Mouse (Mus musculus) ES-E14 (cell line): Measurements from ENCODE around the gene Abcc10.

Experiments
- CHD2 ChIP-seq: IDR thresholded peaks from 2 replicates; pipeline ENCODE4 v1.6.1; 2014; ENCODE audit warnings: mild to moderate bottlenecking, low read depth, low read length, inconsistent platforms
- HCFC1 ChIP-seq: IDR thresholded peaks from 2 replicates; pipeline ENCODE4 v1.6.1; 2012; ENCODE audit warnings: low read length, inconsistent platforms, borderline replicate concordance; ENCODE audit not compliant: insufficient read depth
- ZC3H11A ChIP-seq: IDR thresholded peaks from 2 replicates; pipeline ENCODE4 v1.6.1; 2012; ENCODE audit warnings: low read depth, mild to moderate bottlenecking, inconsistent platforms, low read length, borderline replicate concordance
- ZNF384 ChIP-seq: IDR thresholded peaks from 2 replicates; pipeline ENCODE4 v1.6.1; 2012; ENCODE audit warnings: low read depth, low read length, inconsistent platforms

GRCm38 (mm10) chr17:46296601-46297000, 31.6 kb downstream of the Abcc10 start:
- TF ChIP-seq HCFC1, result no peak
- TF ChIP-seq ZNF384, result no peak
- TF ChIP-seq ZC3H11A, result no peak
- TF ChIP-seq CHD2, result no peak
